25 mouse cellular contexts compared by ENCODE assay signal in genomic region chr6:54078269-54078668, GRCm38 (mm10). TPM values are rescaled to one million over a fixed set of nuclear protein-coding genes. Genes with fewer than 3 reads are reported as not detected.
DNase-seq lines count a peak whose midpoint lies in the region; ATAC-seq and TF ChIP-seq lines count a peak whose summit lies in the region.
"Had no signal": no experiment of that assay in that cellular context is flagged by ENCODE, and none has a peak within 500 bp of the region (broad histone marks: within the 10 kb centered on the region; RNA-seq: fewer than 3 reads in every experiment).

No protein-coding gene starts in this region.

- no peaks in the 10 kb centered on the region for H3K36me3 ChIP-seq in lung, postnatal 0 days (ENCODE audit: insufficient read depth, low read length)
- H3K36me3 ChIP-seq: hindbrain, embryonic 13.5 days; limb, embryonic 13.5 days; midbrain, embryonic 12.5 days; neural tube, embryonic 13.5 days had no signal

- TF ChIP-seq CTCF in lung, postnatal 0 days (IDR thresholded peaks at IDR 0.05): no peak

- H3K4me2 ChIP-seq in lung, postnatal 0 days (replicated peaks; ENCODE audit: low read depth, low read length): no peak overlapping the region
- H3K4me2 ChIP-seq: forebrain, embryonic 13.5 days; heart, embryonic 11.5 days; hindbrain, embryonic 13.5 days; limb, embryonic 13.5 days; liver, embryonic 11.5 days; midbrain, embryonic 12.5 days; neural tube, embryonic 13.5 days had no signal

- ATAC-seq in lung, postnatal 0 days: 0 out of 2 replicates have a peak, but pooled peaks have one; percentile 30
- ATAC-seq in CD4-positive, CD25-positive, alpha-beta regulatory T cell, adult 4 months: peak; percentile 23
- peak; percentile 35 for ATAC-seq in megakaryocyte progenitor cell, adult 5-6 weeks (replicated peaks; ENCODE audit: poor library complexity)
- ATAC-seq: forebrain, embryonic 13.5 days; intestine, postnatal 0 days had no signal

- no peaks in the 10 kb centered on the region for H3K27me3 ChIP-seq in lung, postnatal 0 days (replicated peaks; ENCODE audit: insufficient read depth, low read length)
- H3K27me3 ChIP-seq: forebrain, embryonic 13.5 days; hindbrain, embryonic 13.5 days; limb, embryonic 13.5 days; megakaryocyte, embryonic 14.5 days; midbrain, embryonic 12.5 days; neural tube, embryonic 13.5 days had no signal

- TF ChIP-seq EP300 in lung, postnatal 0 days (IDR thresholded peaks at IDR 0.05): 0 out of 2 replicates have a peak, but pooled peaks have one; percentile 11

- peak; percentile 31 for DNase-seq in layer of hippocampus, adult 11-12 months (ENCODE audit: low spot score)
- no peak for DNase-seq in layer of hippocampus, adult 9-10 months (ENCODE audit: low spot score)
- peak; percentile 45 for DNase-seq in lung, postnatal 0 days (ENCODE audit: low spot score)
- DNase-seq in lung, postnatal 14 days: no peak
- no peak for DNase-seq in urinary bladder, adult 2 months (ENCODE audit: low spot score)
- no peak for DNase-seq in ovary, adult 18-20 months (ENCODE audit: low spot score)
- DNase-seq: adrenal gland, postnatal 25 days; cerebellum, adult 18-20 months; gastrocnemius, postnatal 14 days; heart, postnatal 4 days; kidney, postnatal 25 days; right cerebral cortex, postnatal 14 days had no signal

- H3K4me3 ChIP-seq in lung, postnatal 0 days (ENCODE audit: low read depth, low read length): no peak overlapping the region
- H3K4me3 ChIP-seq: forebrain, embryonic 13.5 days; hindbrain, embryonic 13.5 days; left cerebral cortex, adult 2 months; limb, embryonic 13.5 days; megakaryocyte, embryonic 14.5 days; midbrain, embryonic 12.5 days; myocyte; neural tube, embryonic 13.5 days had no signal

- no peaks in the 10 kb centered on the region for H3K4me1 ChIP-seq in lung, postnatal 0 days (ENCODE audit: insufficient read depth, low read depth, low read length)

- H3K27ac ChIP-seq in lung, postnatal 0 days (ENCODE audit: low read length): no peak overlapping the region
- H3K27ac ChIP-seq: forebrain, embryonic 13.5 days; hindbrain, embryonic 13.5 days; left cerebral cortex, adult 2 months; limb, embryonic 13.5 days; midbrain, embryonic 12.5 days; neural tube, embryonic 13.5 days had no signal

- 27% methylated on average over 2 of the region's 2 CpGs for WGBS in lung, postnatal 0 days

- no peaks in the 10 kb centered on the region for H3K9me3 ChIP-seq in lung, postnatal 0 days (ENCODE audit: low read length)
- H3K9me3 ChIP-seq: forebrain, embryonic 13.5 days; hindbrain, embryonic 13.5 days; limb, embryonic 13.5 days; megakaryocyte, embryonic 14.5 days; midbrain, embryonic 12.5 days; neural tube, embryonic 13.5 days had no signal

- H3K9ac ChIP-seq in lung, postnatal 0 days (replicated peaks; ENCODE audit: low read depth): no peak overlapping the region
- H3K9ac ChIP-seq: forebrain, embryonic 13.5 days; hindbrain, embryonic 13.5 days; limb, embryonic 13.5 days; midbrain, embryonic 12.5 days; neural tube, embryonic 13.5 days had no signal

RNA-seq across cellular contexts. Expression of gene Chn2, which starts 38.9 kb away (rescaled TPM):
- 6.8 and 7.0 TPM in 2 replicates for polyA plus RNA-seq in lung, postnatal 0 days (2015; fragmentation: Nextera tagmentation; extraction: Ambion mirVana)
- polyA plus RNA-seq in CD4-positive, CD25-positive, alpha-beta regulatory T cell, adult 4 months (2017; shearing (Covaris generic)): 10 to 100 TPM in 1 of 2 experiments, 1 to 10 TPM in 1; 3.1 to 10.5 TPM
- 7.5 and 10.9 TPM in 2 replicates for total RNA-seq in megakaryocyte progenitor cell, adult 5-6 weeks (2015)
- total RNA-seq in megakaryocyte progenitor cell, adult 5-6 weeks (2017): 8.0 and 9.5 TPM in 2 replicates
- 17.2 and 22.0 TPM in 2 replicates for polyA plus RNA-seq in urinary bladder, adult 2 months (2012; rRNA removed)

Comparison
In these comparisons a context has a peak if more than half of its experiments do, and no peak if none do; other contexts are left out.
1. DNase-seq: peak in layer of hippocampus, adult 11-12 months (single experiment) and lung, postnatal 0 days (single experiment); none in layer of hippocampus, adult 9-10 months (single experiment), lung, postnatal 14 days (single experiment), urinary bladder, adult 2 months (single experiment) and ovary, adult 18-20 months (single experiment).
2. Peak in every context shown above with its lines, with median percentiles within 50 percentile points of each other: ATAC-seq.